Mouse (Mus musculus): ENCODE measurements around the gene Pigc. TPM values are rescaled to one million over a fixed set of nuclear protein-coding genes. Genes with fewer than 3 reads are reported as not detected.

Gene Pigc
- polyA plus RNA-seq, 1 experiment, result 19.7 TPM

- Histone ChIP-seq H3K27ac (ENCODE audit: insufficient read depth, low read length) (no peak overlapping the region), H3K4me3 (ENCODE audit: insufficient read depth, low read length) (no peak overlapping the region), H3K4me1 (ENCODE audit: control insufficient read depth, insufficient read depth, low read length) (no peaks in the 10 kb centered on the region; the same call in none of the 2 replicates)
- TF ChIP-seq POLR2A (IDR thresholded peaks at IDR 0.05; ENCODE audit: extremely low read depth, insufficient read depth, low read length) (no peak), CTCF (IDR thresholded peaks at IDR 0.05; ENCODE audit: extremely low read depth, insufficient read depth, low read length) (no peak)
These were observed 3.2 kb downstream of the Pigc start for GRCm38 (mm10) chr1:161972233-161972632.

- no peaks in the 10 kb centered on the region; the same call in 1 of the 2 replicates for H3K4me1 ChIP-seq (ENCODE audit: control insufficient read depth, insufficient read depth, low read length)
- TF ChIP-seq POLR2A (IDR thresholded peaks at IDR 0.05; ENCODE audit: extremely low read depth, insufficient read depth, low read length) (no peak), CTCF (IDR thresholded peaks at IDR 0.05; ENCODE audit: extremely low read depth, insufficient read depth, low read length) (peak; percentile 74)
- no peak overlapping the region for H3K27ac ChIP-seq (ENCODE audit: insufficient read depth, low read length)
- no peak overlapping the region for H3K4me3 ChIP-seq (ENCODE audit: insufficient read depth, low read length)
These were observed 7.5 kb downstream of the Pigc start for GRCm38 (mm10) chr1:161976255-161977182.

- no peaks in the 10 kb centered on the region for H3K4me1 ChIP-seq (ENCODE audit: control insufficient read depth, insufficient read depth, low read length)
- TF ChIP-seq POLR2A (IDR thresholded peaks at IDR 0.05; ENCODE audit: extremely low read depth, insufficient read depth, low read length), result no peak
- no peak for TF ChIP-seq CTCF (IDR thresholded peaks at IDR 0.05; ENCODE audit: extremely low read depth, insufficient read depth, low read length)
- H3K4me3 ChIP-seq (ENCODE audit: insufficient read depth, low read length), result no peak overlapping the region
- no peak overlapping the region for H3K27ac ChIP-seq (ENCODE audit: insufficient read depth, low read length)
These were observed 8.3 kb downstream of the Pigc start for GRCm38 (mm10) chr1:161977331-161977730.

- no peak for TF ChIP-seq CTCF (IDR thresholded peaks at IDR 0.05; ENCODE audit: extremely low read depth, insufficient read depth, low read length)
- no peak for TF ChIP-seq POLR2A (IDR thresholded peaks at IDR 0.05; ENCODE audit: extremely low read depth, insufficient read depth, low read length)
- H3K27ac ChIP-seq (ENCODE audit: insufficient read depth, low read length), result no peak overlapping the region
- no peak overlapping the region for H3K4me3 ChIP-seq (ENCODE audit: insufficient read depth, low read length)
- H3K4me1 ChIP-seq (ENCODE audit: control insufficient read depth, insufficient read depth, low read length), result no peaks in the 10 kb centered on the region
These were observed 9.3 kb downstream of the Pigc start for GRCm38 (mm10) chr1:161978173-161978700.

GRCm38 (mm10) chr1:161979536-161979935, 10.6 kb downstream of the Pigc start, which contains the start of gene 4930558K02Rik:
Gene 4930558K02Rik, minus strand, starts transcription at chr1:161979636.
- Histone ChIP-seq H3K27ac (ENCODE audit: insufficient read depth, low read length) (no peak within 1 kb of the TSS), H3K4me1 (ENCODE audit: control insufficient read depth, insufficient read depth, low read length) (no peaks in the 10 kb centered on the region), H3K4me3 (ENCODE audit: insufficient read depth, low read length) (no peak within 1 kb of the TSS)
- no peak for TF ChIP-seq CTCF (IDR thresholded peaks at IDR 0.05; ENCODE audit: extremely low read depth, insufficient read depth, low read length)
- no peak for TF ChIP-seq POLR2A (IDR thresholded peaks at IDR 0.05; ENCODE audit: extremely low read depth, insufficient read depth, low read length)

- Histone ChIP-seq H3K4me3 (ENCODE audit: insufficient read depth, low read length) (no peak overlapping the region), H3K27ac (ENCODE audit: insufficient read depth, low read length) (no peak overlapping the region), H3K4me1 (ENCODE audit: control insufficient read depth, insufficient read depth, low read length) (no peaks in the 10 kb centered on the region)
- no peak for TF ChIP-seq CTCF (IDR thresholded peaks at IDR 0.05; ENCODE audit: extremely low read depth, insufficient read depth, low read length)
- no peak for TF ChIP-seq POLR2A (IDR thresholded peaks at IDR 0.05; ENCODE audit: extremely low read depth, insufficient read depth, low read length)
These were observed 11.1 kb downstream of the Pigc start for GRCm38 (mm10) chr1:161980046-161980445.

- H3K4me1 ChIP-seq (ENCODE audit: control insufficient read depth, insufficient read depth, low read length), result no peaks in the 10 kb centered on the region
- TF ChIP-seq POLR2A (IDR thresholded peaks at IDR 0.05; ENCODE audit: extremely low read depth, insufficient read depth, low read length) (no peak), CTCF (IDR thresholded peaks at IDR 0.05; ENCODE audit: extremely low read depth, insufficient read depth, low read length) (no peak)
- no peak overlapping the region for H3K4me3 ChIP-seq (ENCODE audit: insufficient read depth, low read length)
- H3K27ac ChIP-seq (ENCODE audit: insufficient read depth, low read length), result no peak overlapping the region
These were observed 11.8 kb downstream of the Pigc start for GRCm38 (mm10) chr1:161980626-161981298.

- Histone ChIP-seq H3K4me1 (ENCODE audit: control insufficient read depth, insufficient read depth, low read length) (no peaks in the 10 kb centered on the region), H3K4me3 (ENCODE audit: insufficient read depth, low read length) (no peak overlapping the region), H3K27ac (ENCODE audit: insufficient read depth, low read length) (no peak overlapping the region)
- TF ChIP-seq POLR2A (IDR thresholded peaks at IDR 0.05; ENCODE audit: extremely low read depth, insufficient read depth, low read length) (no peak), CTCF (IDR thresholded peaks at IDR 0.05; ENCODE audit: extremely low read depth, insufficient read depth, low read length) (no peak)
These were observed 14.5 kb downstream of the Pigc start for GRCm38 (mm10) chr1:161983451-161983850.

- no peak overlapping the region for H3K27ac ChIP-seq (ENCODE audit: insufficient read depth, low read length)
- no peak overlapping the region for H3K4me3 ChIP-seq (ENCODE audit: insufficient read depth, low read length)
- H3K4me1 ChIP-seq (ENCODE audit: control insufficient read depth, insufficient read depth, low read length), result no peaks in the 10 kb centered on the region
- TF ChIP-seq POLR2A (IDR thresholded peaks at IDR 0.05; ENCODE audit: extremely low read depth, insufficient read depth, low read length) (no peak), CTCF (IDR thresholded peaks at IDR 0.05; ENCODE audit: extremely low read depth, insufficient read depth, low read length) (no peak)
These were observed 15.1 kb downstream of the Pigc start for GRCm38 (mm10) chr1:161983979-161984566.
